Mouse (Mus musculus): ENCODE data around the gene Hddc3. TPM values are rescaled to one million over a fixed set of nuclear protein-coding genes. Genes with fewer than 3 reads are reported as not detected.

Hddc3 gene
- 25.7 and 28.4 TPM in 2 replicates for polyA plus RNA-seq (2014; fragmentation: Nextera tagmentation; extraction: Ambion mirVana)

GRCm38 (mm10) chr7:80342858-80343257, at the start of gene Hddc3:
TSS of gene Hddc3 (plus strand) at chr7:80343104.
- peak within 1 kb of the TSS; percentile 53 for H3K4me3 ChIP-seq (ENCODE audit: low read depth, low read length)
- peak; percentile 20 for ATAC-seq (replicated peaks; ENCODE audit: insufficient number of reproducible peaks, low FRiP score, low TSS enrichment, low read depth)
- WGBS = under 1% methylated on average over 25 of the region's 25 CpGs
- H3K4me1 ChIP-seq (ENCODE audit: control insufficient read depth, insufficient read depth, low read length) = no peaks in the 10 kb centered on the region; the same call in 1 of the 2 replicates
- no peak within 1 kb of the TSS for H3K27ac ChIP-seq (replicated peaks; ENCODE audit: low read depth, low read length)
- H3K9ac ChIP-seq (replicated peaks; ENCODE audit: low read length) = peak within 1 kb of the TSS; percentile 74
- peak; percentile 99 for DNase-seq (ENCODE audit: low spot score)
- no peaks in the 10 kb centered on the region for H3K27me3 ChIP-seq (ENCODE audit: control insufficient read depth, insufficient read depth, low read length)
- no peaks in the 10 kb centered on the region for H3K9me3 ChIP-seq (replicated peaks; ENCODE audit: control insufficient read depth, low read length)
- H3K4me2 ChIP-seq (ENCODE audit: low read depth, low read length) = peak within 1 kb of the TSS; percentile 44
- H3K36me3 ChIP-seq (replicated peaks; ENCODE audit: control insufficient read depth, insufficient read depth, low read depth, low read length) = no peaks in the 10 kb centered on the region

- H3K4me1 ChIP-seq (ENCODE audit: control insufficient read depth, insufficient read depth, low read length) = no peaks in the 10 kb centered on the region
- H3K9me3 ChIP-seq (replicated peaks; ENCODE audit: control insufficient read depth, low read length) = no peaks in the 10 kb centered on the region
- ATAC-seq (replicated peaks; ENCODE audit: insufficient number of reproducible peaks, low FRiP score, low TSS enrichment, low read depth) (peak; percentile 98), DNase-seq (ENCODE audit: low spot score) (peak; percentile 99)
- H3K36me3 ChIP-seq (replicated peaks; ENCODE audit: control insufficient read depth, insufficient read depth, low read depth, low read length) = no peaks in the 10 kb centered on the region; the same call in 1 of the 2 replicates
- H3K4me2 ChIP-seq (ENCODE audit: low read depth, low read length) = peak within 1 kb of the TSS; percentile 66
- no peaks in the 10 kb centered on the region for H3K27me3 ChIP-seq (ENCODE audit: control insufficient read depth, insufficient read depth, low read length)
- WGBS = under 1% methylated on average over 52 of the region's 52 CpGs
- H3K9ac ChIP-seq (replicated peaks; ENCODE audit: low read length) = peak within 1 kb of the TSS; percentile 86
- H3K27ac ChIP-seq (replicated peaks; ENCODE audit: low read depth, low read length) = peak within 1 kb of the TSS; percentile 78
- H3K4me3 ChIP-seq (ENCODE audit: low read depth, low read length) = peak within 1 kb of the TSS; percentile 91
These were observed 48.7 kb upstream of the Hddc3 start, which contains the start of gene Prc1 for GRCm38 (mm10) chr7:80294062-80294763. TSS of gene Prc1 (plus strand) at chr7:80294450.

- peak overlapping the region; percentile 91 for H3K4me3 ChIP-seq (ENCODE audit: low read depth, low read length)
- peak overlapping the region; percentile 78 for H3K27ac ChIP-seq (replicated peaks; ENCODE audit: low read depth, low read length)
- no peaks in the 10 kb centered on the region; the same call in 1 of the 2 replicates for H3K36me3 ChIP-seq (replicated peaks; ENCODE audit: control insufficient read depth, insufficient read depth, low read depth, low read length)
- ATAC-seq (replicated peaks; ENCODE audit: insufficient number of reproducible peaks, low FRiP score, low TSS enrichment, low read depth) (peak; percentile 58), DNase-seq (ENCODE audit: low spot score) (peak; percentile 57)
- no peaks in the 10 kb centered on the region for H3K4me1 ChIP-seq (ENCODE audit: control insufficient read depth, insufficient read depth, low read length)
- peak overlapping the region; percentile 66 for H3K4me2 ChIP-seq (ENCODE audit: low read depth, low read length)
- no peaks in the 10 kb centered on the region for H3K9me3 ChIP-seq (replicated peaks; ENCODE audit: control insufficient read depth, low read length)
- 9% methylated on average over 37 of the region's 37 CpGs for WGBS
- peak overlapping the region; percentile 86 for H3K9ac ChIP-seq (replicated peaks; ENCODE audit: low read length)
- no peaks in the 10 kb centered on the region for H3K27me3 ChIP-seq (ENCODE audit: control insufficient read depth, insufficient read depth, low read length)
These were observed 47.9 kb upstream of the Hddc3 start for GRCm38 (mm10) chr7:80294764-80295648.

- Histone ChIP-seq H3K9me3 (replicated peaks; ENCODE audit: control insufficient read depth, low read length) (no peaks in the 10 kb centered on the region), H3K27me3 (ENCODE audit: control insufficient read depth, insufficient read depth, low read length) (no peaks in the 10 kb centered on the region), H3K4me3 (ENCODE audit: low read depth, low read length) (no peak overlapping the region), H3K9ac (replicated peaks; ENCODE audit: low read length) (no peak overlapping the region), H3K4me1 (ENCODE audit: control insufficient read depth, insufficient read depth, low read length) (no peaks in the 10 kb centered on the region), H3K4me2 (ENCODE audit: low read depth, low read length) (no peak overlapping the region), H3K27ac (replicated peaks; ENCODE audit: low read depth, low read length) (no peak overlapping the region), H3K36me3 (replicated peaks; ENCODE audit: control insufficient read depth, insufficient read depth, low read depth, low read length) (peaks cover 2% of the 10 kb centered on the region; the same call in 1 of the 2 replicates)
- no peak for ATAC-seq (replicated peaks; ENCODE audit: insufficient number of reproducible peaks, low FRiP score, low TSS enrichment, low read depth)
- WGBS = 94% methylated on average over 6 of the region's 6 CpGs
- no peak for DNase-seq (ENCODE audit: low spot score)
These were observed 46.4 kb upstream of the Hddc3 start for GRCm38 (mm10) chr7:80296462-80296861.

GRCm38 (mm10) chr7:80297041-80297440, 45.9 kb upstream of the Hddc3 start:
- no peak overlapping the region for H3K9ac ChIP-seq (replicated peaks; ENCODE audit: low read length)
- H3K9me3 ChIP-seq (replicated peaks; ENCODE audit: control insufficient read depth, low read length) = no peaks in the 10 kb centered on the region
- H3K4me2 ChIP-seq (ENCODE audit: low read depth, low read length) = no peak overlapping the region
- DNase-seq (ENCODE audit: low spot score) (no peak), ATAC-seq (replicated peaks; ENCODE audit: insufficient number of reproducible peaks, low FRiP score, low TSS enrichment, low read depth) (no peak)
- WGBS = 79% methylated on average over 3 of the region's 3 CpGs
- no peaks in the 10 kb centered on the region for H3K4me1 ChIP-seq (ENCODE audit: control insufficient read depth, insufficient read depth, low read length)
- H3K27ac ChIP-seq (replicated peaks; ENCODE audit: low read depth, low read length) = no peak overlapping the region
- H3K36me3 ChIP-seq (replicated peaks; ENCODE audit: control insufficient read depth, insufficient read depth, low read depth, low read length) = peaks cover 8% of the 10 kb centered on the region; the same call in 1 of the 2 replicates
- no peak overlapping the region for H3K4me3 ChIP-seq (ENCODE audit: low read depth, low read length)
- no peaks in the 10 kb centered on the region for H3K27me3 ChIP-seq (ENCODE audit: control insufficient read depth, insufficient read depth, low read length)

- ATAC-seq (replicated peaks; ENCODE audit: insufficient number of reproducible peaks, low FRiP score, low TSS enrichment, low read depth) (no peak), DNase-seq (ENCODE audit: low spot score) (no peak)
- Histone ChIP-seq H3K9ac (replicated peaks; ENCODE audit: low read length) (no peak overlapping the region), H3K4me3 (ENCODE audit: low read depth, low read length) (no peak overlapping the region), H3K4me2 (ENCODE audit: low read depth, low read length) (no peak overlapping the region), H3K27ac (replicated peaks; ENCODE audit: low read depth, low read length) (no peak overlapping the region), H3K9me3 (replicated peaks; ENCODE audit: control insufficient read depth, low read length) (no peaks in the 10 kb centered on the region), H3K36me3 (replicated peaks; ENCODE audit: control insufficient read depth, insufficient read depth, low read depth, low read length) (peaks cover 10% of the 10 kb centered on the region), H3K27me3 (ENCODE audit: control insufficient read depth, insufficient read depth, low read length) (no peaks in the 10 kb centered on the region), H3K4me1 (ENCODE audit: control insufficient read depth, insufficient read depth, low read length) (no peaks in the 10 kb centered on the region)
- 95% methylated on average over 4 of the region's 4 CpGs for WGBS
These were observed 44.1 kb upstream of the Hddc3 start for GRCm38 (mm10) chr7:80298754-80299153.

- ATAC-seq (replicated peaks; ENCODE audit: insufficient number of reproducible peaks, low FRiP score, low TSS enrichment, low read depth) = no peak
- H3K4me2 ChIP-seq (ENCODE audit: low read depth, low read length) = no peak overlapping the region
These were observed 43.3 kb upstream of the Hddc3 start for GRCm38 (mm10) chr7:80299568-80299967.

More at GRCm38 (mm10) chr7:80299568-80299967, 43.3 kb upstream of the Hddc3 start:
- DNase-seq (ENCODE audit: low spot score) = no peak
- Histone ChIP-seq H3K27me3 (ENCODE audit: control insufficient read depth, insufficient read depth, low read length) (no peaks in the 10 kb centered on the region), H3K4me3 (ENCODE audit: low read depth, low read length) (no peak overlapping the region), H3K27ac (replicated peaks; ENCODE audit: low read depth, low read length) (no peak overlapping the region), H3K9ac (replicated peaks; ENCODE audit: low read length) (no peak overlapping the region), H3K4me1 (ENCODE audit: control insufficient read depth, insufficient read depth, low read length) (no peaks in the 10 kb centered on the region), H3K36me3 (replicated peaks; ENCODE audit: control insufficient read depth, insufficient read depth, low read depth, low read length) (peaks cover 11% of the 10 kb centered on the region), H3K9me3 (replicated peaks; ENCODE audit: control insufficient read depth, low read length) (no peaks in the 10 kb centered on the region)
- WGBS = 91% methylated on average over 3 of the region's 3 CpGs
